In genomic region chr12:17350106-17350505, GRCm38 (mm10) we compare ENCODE assay signal across 2 mouse cellular contexts.
TF ChIP-seq lines count a peak whose summit lies in the region.

No protein-coding gene starts in this region.

TF ChIP-seq in MEL, 35 proteins besides CTCF, POLR2A, EP300 and RAD21:
- TF ChIP-seq USF2 (IDR thresholded peaks at IDR 0.05; ENCODE audit: borderline replicate concordance in 1 of 2, insufficient read depth in 1 of 2, low read depth in 1 of 2, low read length in 2 of 2) (no peak), CHD2 (IDR thresholded peaks at IDR 0.05; ENCODE audit: low read length) (no peak), TAL1 (IDR thresholded peaks at IDR 0.05; ENCODE audit: low read length) (no peak), MXI1 (IDR thresholded peaks at IDR 0.05; ENCODE audit: low read depth, low read length) (no peak), ZNF384 (IDR thresholded peaks at IDR 0.05; ENCODE audit: low read depth, low read length) (peak; percentile 82), RCOR1 (IDR thresholded peaks at IDR 0.05; ENCODE audit: low read depth, low read length) (no peak), MAZ (IDR thresholded peaks at IDR 0.05; ENCODE audit: low read depth, low read length) (no peak), USF1 (IDR thresholded peaks at IDR 0.05; ENCODE audit: low read depth, low read length) (no peak), GATA1 (IDR thresholded peaks at IDR 0.05; ENCODE audit: low read depth, low read length) (no peak), MYB (IDR thresholded peaks at IDR 0.05; ENCODE audit: low read depth, low read length) (no peak), SIN3A (IDR thresholded peaks at IDR 0.05; ENCODE audit: low read length) (no peak), POLR2AphosphoS5 (IDR thresholded peaks at IDR 0.05; ENCODE audit: borderline replicate concordance, low read depth, low read length) (no peak), NELFE (IDR thresholded peaks at IDR 0.05; ENCODE audit: low read depth, low read length) (no peak), MYC (IDR thresholded peaks at IDR 0.05; ENCODE audit: low read depth, low read length) (0 out of 2 replicates have a peak, but pooled peaks have one; percentile 25)

TF ChIP-seq in myocyte, 11 proteins besides CTCF, POLR2A, EP300 and RAD21 (continued from another document):
- TF ChIP-seq TCF12 (IDR thresholded peaks at IDR 0.05; ENCODE audit: insufficient read depth, poor library complexity, severe bottlenecking) (no peak), MAX (IDR thresholded peaks at IDR 0.05; ENCODE audit: low read depth) (no peak), TCF3 (IDR thresholded peaks at IDR 0.05; ENCODE audit: insufficient read length, low read depth) (no peak), MYOG (IDR thresholded peaks at IDR 0.05; ENCODE audit: control insufficient read depth in 1 of 3, insufficient read depth in 1 of 3, insufficient read length in 2 of 3, low read depth in 2 of 3) (no peak), SRF (IDR thresholded peaks at IDR 0.05; ENCODE audit: control insufficient read depth, insufficient read length, low read depth) (no peak), USF1 (IDR thresholded peaks at IDR 0.05; ENCODE audit: low read depth) (no peak), MYOD1 (IDR thresholded peaks at IDR 0.05; ENCODE audit: control insufficient read depth in 1 of 3, insufficient read length in 2 of 3, low read depth in 2 of 3) (no peak), E2F4 (IDR thresholded peaks at IDR 0.05; ENCODE audit: insufficient read depth) (no peak)
